Mouse (Mus musculus): ENCODE results near the gene Gm10591. TPM values are rescaled to one million over a fixed set of nuclear protein-coding genes. Genes with fewer than 3 reads are reported as not detected.
"Not testable (repeated sequence)": the region's sequence is repeated elsewhere in the genome, so short reads cannot be mapped to it uniquely, and the experiment has no call there.

Gene Gm10591
- polyA plus RNA-seq (2015; fragmentation: Nextera tagmentation; extraction: Ambion mirVana): not detected in 2 replicates

- H3K4me3 ChIP-seq (ENCODE audit: low read length); ATAC-seq (replicated peaks; ENCODE audit: extremely low read depth, insufficient read depth, low FRiP score); H3K4me1 ChIP-seq (ENCODE audit: control insufficient read depth, insufficient read depth, low read length); H3K36me3 ChIP-seq (ENCODE audit: control insufficient read depth, insufficient read depth); H3K27ac ChIP-seq (ENCODE audit: low read length); H3K4me2 ChIP-seq (ENCODE audit: low read depth, low read length); H3K9me3 ChIP-seq (replicated peaks; ENCODE audit: control insufficient read depth, low read length); H3K27me3 ChIP-seq (ENCODE audit: control insufficient read depth, insufficient read depth, low read length); H3K9ac ChIP-seq (ENCODE audit: low read length): not testable (repeated sequence)
- no CpG with 5 or more reads among the region's 5 CpGs for WGBS
These were observed at the start of gene Gm10591 for GRCm38 (mm10) chr4:42611895-42612294. Gene Gm10591, plus strand, starts transcription at chr4:42612195.

GRCm38 (mm10) chr4:42629419-42629818 is 17.4 kb downstream of the Gm10591 start, which contains the start of gene Gm2564:
Gene Gm2564, plus strand, starts transcription at chr4:42629719.
- not testable (repeated sequence) for H3K9me3 ChIP-seq (replicated peaks; ENCODE audit: control insufficient read depth, low read length); ATAC-seq (replicated peaks; ENCODE audit: extremely low read depth, insufficient read depth, low FRiP score); H3K4me3 ChIP-seq (ENCODE audit: low read length); H3K36me3 ChIP-seq (ENCODE audit: control insufficient read depth, insufficient read depth); H3K9ac ChIP-seq (ENCODE audit: low read length); H3K27ac ChIP-seq (ENCODE audit: low read length); H3K4me1 ChIP-seq (ENCODE audit: control insufficient read depth, insufficient read depth, low read length); H3K4me2 ChIP-seq (ENCODE audit: low read depth, low read length); H3K27me3 ChIP-seq (ENCODE audit: control insufficient read depth, insufficient read depth, low read length)
- no CpG with 5 or more reads among the region's 8 CpGs for WGBS

GRCm38 (mm10) chr4:42654951-42655350 is 43.0 kb downstream of the Gm10591 start, which contains the start of gene Ccl27b:
Gene Ccl27b, plus strand, starts transcription at chr4:42655251.
- no CpG with 5 or more reads among the region's 9 CpGs for WGBS
- H3K9me3 ChIP-seq (replicated peaks; ENCODE audit: control insufficient read depth, low read length); H3K27ac ChIP-seq (ENCODE audit: low read length); ATAC-seq (replicated peaks; ENCODE audit: extremely low read depth, insufficient read depth, low FRiP score); H3K36me3 ChIP-seq (ENCODE audit: control insufficient read depth, insufficient read depth); H3K4me1 ChIP-seq (ENCODE audit: control insufficient read depth, insufficient read depth, low read length); H3K4me3 ChIP-seq (ENCODE audit: low read length); H3K27me3 ChIP-seq (ENCODE audit: control insufficient read depth, insufficient read depth, low read length); H3K4me2 ChIP-seq (ENCODE audit: low read depth, low read length); H3K9ac ChIP-seq (ENCODE audit: low read length): not testable (repeated sequence)

GRCm38 (mm10) chr4:42661793-42662192 is 49.8 kb downstream of the Gm10591 start, which contains the start of gene Il11ra2:
Gene Il11ra2, minus strand, starts transcription at chr4:42661893.
- H3K4me2 ChIP-seq (ENCODE audit: low read depth, low read length); H3K27ac ChIP-seq (ENCODE audit: low read length); H3K9me3 ChIP-seq (replicated peaks; ENCODE audit: control insufficient read depth, low read length); H3K27me3 ChIP-seq (ENCODE audit: control insufficient read depth, insufficient read depth, low read length); H3K9ac ChIP-seq (ENCODE audit: low read length); H3K4me1 ChIP-seq (ENCODE audit: control insufficient read depth, insufficient read depth, low read length); H3K4me3 ChIP-seq (ENCODE audit: low read length); H3K36me3 ChIP-seq (ENCODE audit: control insufficient read depth, insufficient read depth); ATAC-seq (replicated peaks; ENCODE audit: extremely low read depth, insufficient read depth, low FRiP score): not testable (repeated sequence)
- WGBS: no CpG with 5 or more reads among the region's 3 CpGs

Other genes with a start within 250 kb of the Gm10591 start
- gene Gm21586, start 172.8 kb upstream of the Gm10591 start, polyA plus RNA-seq (2015; fragmentation: Nextera tagmentation; extraction: Ambion mirVana): not detected in 2 replicates
- not detected in 2 replicates for gene Gm2163, start 145.4 kb upstream of the Gm10591 start, polyA plus RNA-seq (2015; fragmentation: Nextera tagmentation; extraction: Ambion mirVana)
- gene Fam205a2, start 84.0 kb upstream of the Gm10591 start, polyA plus RNA-seq (2015; fragmentation: Nextera tagmentation; extraction: Ambion mirVana): not detected in 2 replicates
- gene Gm2564, start 17.5 kb downstream of the Gm10591 start, polyA plus RNA-seq (2015; fragmentation: Nextera tagmentation; extraction: Ambion mirVana): 0.25 and 0.92 TPM in 2 replicates
- not detected in 2 replicates for gene Ccl27b, start 43.1 kb downstream of the Gm10591 start, polyA plus RNA-seq (2015; fragmentation: Nextera tagmentation; extraction: Ambion mirVana)
- gene Il11ra2, start 49.7 kb downstream of the Gm10591 start, polyA plus RNA-seq (2015; fragmentation: Nextera tagmentation; extraction: Ambion mirVana): 0.12 TPM in 1 of 2 replicates, not detected in the other
- not detected in 2 replicates for gene 4930578G10Rik, start 123.3 kb downstream of the Gm10591 start, polyA plus RNA-seq (2015; fragmentation: Nextera tagmentation; extraction: Ambion mirVana)
- gene Ccl19, start 144.4 kb downstream of the Gm10591 start, polyA plus RNA-seq (2015; fragmentation: Nextera tagmentation; extraction: Ambion mirVana): 0.59 and 1.1 TPM in 2 replicates
- 51.2 and 59.1 TPM in 2 replicates for gene Ccl21a, start 161.8 kb downstream of the Gm10591 start, polyA plus RNA-seq (2015; fragmentation: Nextera tagmentation; extraction: Ambion mirVana)
- 0.06 TPM in 1 of 2 replicates, not detected in the other for gene Fam205a1, start 241.7 kb downstream of the Gm10591 start, polyA plus RNA-seq (2015; fragmentation: Nextera tagmentation; extraction: Ambion mirVana)
- 0.04 TPM in 1 of 2 replicates, not detected in the other for gene Gm12394, start 244.6 kb downstream of the Gm10591 start, polyA plus RNA-seq (2015; fragmentation: Nextera tagmentation; extraction: Ambion mirVana)

Data from heart, embryonic 16.5 days (tissue).